Mouse (Mus musculus): ENCODE results near the gene Pacrg. TPM values are rescaled to one million over a fixed set of nuclear protein-coding genes. Genes with fewer than 3 reads are reported as not detected.

Pacrg gene
- polyA plus RNA-seq, 1 experiment from 2014 or later: 0.89 TPM

DNA sequence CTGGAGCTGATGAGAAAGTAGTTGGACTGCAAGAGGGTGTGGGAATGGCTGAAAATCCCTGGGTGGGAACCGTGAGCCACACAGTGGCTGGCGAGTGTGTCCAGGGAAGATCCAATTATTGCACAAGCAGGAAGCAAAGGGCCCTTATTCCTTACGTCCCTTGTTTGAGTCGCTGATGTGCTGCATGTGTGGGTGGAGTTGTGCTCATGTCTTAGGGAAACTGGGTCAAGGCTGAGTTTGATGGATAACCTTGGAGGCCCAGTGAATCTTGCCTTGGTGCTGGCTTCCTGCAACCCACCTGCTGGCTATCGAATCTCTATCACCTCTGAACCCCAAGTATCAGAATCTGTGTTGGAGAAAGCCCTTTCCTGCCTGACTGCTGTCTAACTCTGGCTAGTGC lies 329.6 kb downstream of the Pacrg start:
- no peaks in the 10 kb centered on the region for H3K9me3 ChIP-seq
- WGBS: 79% methylated on average over 5 of the region's 5 CpGs
- H3K27ac ChIP-seq: no peak overlapping the region
- no peak overlapping the region for H3K4me3 ChIP-seq
- no peaks in the 10 kb centered on the region for H3K36me3 ChIP-seq
- DNase-seq (ENCODE audit: low spot score): no peak
- H3K4me1 ChIP-seq: peaks cover 7% of the 10 kb centered on the region
- no peaks in the 10 kb centered on the region for H3K27me3 ChIP-seq (ENCODE audit: insufficient read depth, poor library complexity, severe bottlenecking)

GRCm38 (mm10) chr17:10508088-10508487 lies 332.0 kb downstream of the Pacrg start:
- H3K36me3 ChIP-seq: no peaks in the 10 kb centered on the region
- H3K9me3 ChIP-seq: no peaks in the 10 kb centered on the region
- H3K4me1 ChIP-seq: peaks cover 3% of the 10 kb centered on the region; the same call in 1 of the 2 replicates
- no peaks in the 10 kb centered on the region for H3K27me3 ChIP-seq (ENCODE audit: insufficient read depth, poor library complexity, severe bottlenecking)
- DNase-seq (ENCODE audit: low spot score): no peak
- H3K4me3 ChIP-seq: no peak overlapping the region
- 79% methylated on average over 2 of the region's 2 CpGs for WGBS
- H3K27ac ChIP-seq: no peak overlapping the region

- Histone ChIP-seq H3K27ac (no peak overlapping the region), H3K9me3 (no peaks in the 10 kb centered on the region)
- 55% methylated on average over 10 of the region's 10 CpGs for WGBS
Observed at GRCm38 (mm10) chr17:10507466-10507865, 332.6 kb downstream of the Pacrg start.

DNA sequence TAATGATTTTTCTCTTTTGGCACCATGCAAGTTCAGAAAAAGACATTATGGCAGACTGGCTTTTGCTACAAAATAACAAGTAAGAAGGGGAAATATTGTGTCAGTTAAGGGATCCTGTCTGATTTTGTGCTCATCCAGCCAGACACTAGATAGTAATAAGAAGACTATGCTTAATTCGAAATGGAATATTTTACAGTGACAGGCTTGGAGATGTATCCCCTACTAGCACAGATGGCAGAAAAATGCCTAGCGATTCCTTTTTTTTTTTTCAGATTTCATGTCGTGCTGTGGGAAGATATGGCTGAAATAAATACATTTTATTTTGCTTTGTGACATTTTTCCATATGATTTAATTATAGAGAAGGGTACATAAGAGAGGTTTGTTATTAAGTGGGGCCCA lies 333.2 kb downstream of the Pacrg start:
- DNase-seq (ENCODE audit: low spot score): no peak
- WGBS: 86% methylated on average over 3 of the region's 3 CpGs
- Histone ChIP-seq H3K27ac (no peak overlapping the region), H3K4me1 (peaks cover 3% of the 10 kb centered on the region), H3K9me3 (no peaks in the 10 kb centered on the region), H3K27me3 (ENCODE audit: insufficient read depth, poor library complexity, severe bottlenecking) (no peaks in the 10 kb centered on the region), H3K4me3 (no peak overlapping the region), H3K36me3 (no peaks in the 10 kb centered on the region)

More at GRCm38 (mm10) chr17:10507466-10507865, 332.6 kb downstream of the Pacrg start:
- no peak for DNase-seq (ENCODE audit: low spot score)
- H3K27me3 ChIP-seq (ENCODE audit: insufficient read depth, poor library complexity, severe bottlenecking): no peaks in the 10 kb centered on the region
- H3K4me1 ChIP-seq: peaks cover 3% of the 10 kb centered on the region; the same call in 1 of the 2 replicates
- H3K4me3 ChIP-seq: no peak overlapping the region
- H3K36me3 ChIP-seq: no peaks in the 10 kb centered on the region

- WGBS: 73% methylated on average over 2 of the region's 2 CpGs
- H3K9me3 ChIP-seq: no peaks in the 10 kb centered on the region
- H3K27me3 ChIP-seq (ENCODE audit: insufficient read depth, poor library complexity, severe bottlenecking): no peaks in the 10 kb centered on the region
- H3K4me1 ChIP-seq: peaks cover 32% of the 10 kb centered on the region
- peak overlapping the region; percentile 84 for H3K27ac ChIP-seq
- no peaks in the 10 kb centered on the region for H3K36me3 ChIP-seq
- no peak for DNase-seq (ENCODE audit: low spot score)
- 0 out of 2 replicates have a peak overlapping the region, but pooled peaks have one; percentile 27 for H3K4me3 ChIP-seq
Observed at GRCm38 (mm10) chr17:10501439-10501838, 338.7 kb downstream of the Pacrg start.

DNA sequence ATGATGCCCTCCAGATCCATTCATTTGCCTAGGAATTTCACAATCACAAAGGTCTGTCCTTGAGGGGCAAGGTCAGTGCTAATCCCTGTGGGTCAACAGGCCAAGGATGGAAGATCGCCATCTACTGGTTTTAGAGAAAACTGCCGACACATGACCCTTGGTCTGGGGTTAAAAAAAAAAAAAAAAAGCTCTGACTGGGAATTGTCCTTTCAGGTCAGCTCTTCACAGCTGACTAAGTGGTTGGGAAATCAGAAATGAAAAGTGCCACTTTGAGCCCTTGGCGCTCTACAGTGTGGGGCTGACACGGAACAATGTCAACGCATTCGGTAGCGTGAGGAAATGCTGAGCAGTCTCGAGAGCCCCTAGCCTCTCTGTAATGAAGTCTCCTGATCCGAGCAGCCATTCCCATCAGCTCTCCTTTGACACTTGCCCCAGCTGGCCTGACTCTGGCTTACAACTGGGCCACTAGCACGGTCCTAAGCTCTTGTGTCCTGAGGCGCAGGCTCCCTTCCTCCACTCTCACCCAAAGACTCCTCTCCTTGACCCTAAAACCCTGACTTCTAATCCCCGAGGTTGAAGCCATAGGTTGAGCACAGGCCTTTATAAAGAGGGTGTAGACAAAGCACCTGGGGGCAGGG lies 339.2 kb downstream of the Pacrg start:
- peak overlapping the region; percentile 84 for H3K27ac ChIP-seq

GRCm38 (mm10) chr17:10498935-10499655 lies 341.0 kb downstream of the Pacrg start:
- no peak for DNase-seq (ENCODE audit: low spot score)

More for the DNA sequence above, 339.2 kb downstream of the Pacrg start:
- DNase-seq (ENCODE audit: low spot score): no peak
- 22% methylated on average over 12 of the region's 12 CpGs for WGBS
- 0 out of 2 replicates have a peak overlapping the region, but pooled peaks have one; percentile 27 for H3K4me3 ChIP-seq
- no peaks in the 10 kb centered on the region for H3K27me3 ChIP-seq (ENCODE audit: insufficient read depth, poor library complexity, severe bottlenecking)
- H3K36me3 ChIP-seq: no peaks in the 10 kb centered on the region
- no peaks in the 10 kb centered on the region for H3K9me3 ChIP-seq
- H3K4me1 ChIP-seq: peaks cover 36% of the 10 kb centered on the region

GRCm38 (mm10) chr17:10497781-10498420 lies 342.2 kb downstream of the Pacrg start:
- no peak for DNase-seq (ENCODE audit: low spot score)
- H3K27me3 ChIP-seq (ENCODE audit: insufficient read depth, poor library complexity, severe bottlenecking): no peaks in the 10 kb centered on the region
- H3K4me1 ChIP-seq: peaks cover 52% of the 10 kb centered on the region
- H3K36me3 ChIP-seq: no peaks in the 10 kb centered on the region
- H3K9me3 ChIP-seq: no peaks in the 10 kb centered on the region
- peak overlapping the region; percentile 71 for H3K27ac ChIP-seq
- H3K4me3 ChIP-seq: no peak overlapping the region
- WGBS: 41% methylated on average over 4 of the region's 4 CpGs

More at GRCm38 (mm10) chr17:10498935-10499655, 341.0 kb downstream of the Pacrg start:
- H3K27me3 ChIP-seq (ENCODE audit: insufficient read depth, poor library complexity, severe bottlenecking): no peaks in the 10 kb centered on the region
- no peak overlapping the region for H3K27ac ChIP-seq
- H3K4me3 ChIP-seq: no peak overlapping the region
- WGBS: 79% methylated on average over 6 of the region's 6 CpGs
- peaks cover 43% of the 10 kb centered on the region for H3K4me1 ChIP-seq
- no peaks in the 10 kb centered on the region for H3K9me3 ChIP-seq
- H3K36me3 ChIP-seq: no peaks in the 10 kb centered on the region

GRCm38 (mm10) chr17:10496066-10496465 lies 344.0 kb downstream of the Pacrg start:
- peaks cover 62% of the 10 kb centered on the region for H3K4me1 ChIP-seq
- H3K36me3 ChIP-seq: no peaks in the 10 kb centered on the region
- 83% methylated on average over 8 of the region's 8 CpGs for WGBS
- no peak for DNase-seq (ENCODE audit: low spot score)
- no peaks in the 10 kb centered on the region for H3K9me3 ChIP-seq
- H3K4me3 ChIP-seq: no peak overlapping the region
- H3K27me3 ChIP-seq (ENCODE audit: insufficient read depth, poor library complexity, severe bottlenecking): no peaks in the 10 kb centered on the region
- peak overlapping the region; percentile 62; the same call in 1 of the 2 replicates for H3K27ac ChIP-seq

DNA sequence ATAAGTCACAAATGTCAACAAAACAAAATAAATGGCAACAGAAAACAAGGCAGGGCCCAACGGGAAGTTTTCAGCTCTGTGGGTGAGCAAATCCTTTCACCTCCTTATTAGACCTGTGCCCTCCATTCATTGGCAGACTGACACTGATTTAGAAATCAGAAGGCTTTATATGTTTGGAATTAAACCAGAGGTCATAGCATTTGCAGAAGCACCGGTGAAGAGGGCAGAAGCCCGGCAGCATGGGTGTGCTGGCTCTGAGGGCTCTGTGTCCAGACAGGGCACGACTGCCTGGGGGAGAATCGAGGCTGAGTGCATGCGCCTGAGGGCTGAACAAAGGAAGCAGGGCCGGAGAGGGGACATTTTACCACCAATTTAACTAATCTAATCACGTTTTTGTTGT lies 344.5 kb downstream of the Pacrg start:
- no peaks in the 10 kb centered on the region for H3K36me3 ChIP-seq
- peak overlapping the region; percentile 62; the same call in 1 of the 2 replicates for H3K27ac ChIP-seq
- DNase-seq (ENCODE audit: low spot score): no peak
- H3K9me3 ChIP-seq: no peaks in the 10 kb centered on the region
- H3K4me1 ChIP-seq: peaks cover 60% of the 10 kb centered on the region
- no peak overlapping the region for H3K4me3 ChIP-seq
- H3K27me3 ChIP-seq (ENCODE audit: insufficient read depth, poor library complexity, severe bottlenecking): no peaks in the 10 kb centered on the region
- WGBS: 68% methylated on average over 8 of the region's 8 CpGs

GRCm38 (mm10) chr17:10493124-10493523 lies 347.0 kb downstream of the Pacrg start:
- H3K4me3 ChIP-seq: peak overlapping the region; percentile 22; the same call in 1 of the 2 replicates
- DNase-seq (ENCODE audit: low spot score): no peak
- H3K4me1 ChIP-seq: peaks cover 66% of the 10 kb centered on the region
- no peaks in the 10 kb centered on the region for H3K9me3 ChIP-seq
- no peaks in the 10 kb centered on the region for H3K36me3 ChIP-seq
- H3K27ac ChIP-seq: peak overlapping the region; percentile 80
- 1% methylated on average over 3 of the region's 3 CpGs for WGBS
- H3K27me3 ChIP-seq (ENCODE audit: insufficient read depth, poor library complexity, severe bottlenecking): no peaks in the 10 kb centered on the region

DNA sequence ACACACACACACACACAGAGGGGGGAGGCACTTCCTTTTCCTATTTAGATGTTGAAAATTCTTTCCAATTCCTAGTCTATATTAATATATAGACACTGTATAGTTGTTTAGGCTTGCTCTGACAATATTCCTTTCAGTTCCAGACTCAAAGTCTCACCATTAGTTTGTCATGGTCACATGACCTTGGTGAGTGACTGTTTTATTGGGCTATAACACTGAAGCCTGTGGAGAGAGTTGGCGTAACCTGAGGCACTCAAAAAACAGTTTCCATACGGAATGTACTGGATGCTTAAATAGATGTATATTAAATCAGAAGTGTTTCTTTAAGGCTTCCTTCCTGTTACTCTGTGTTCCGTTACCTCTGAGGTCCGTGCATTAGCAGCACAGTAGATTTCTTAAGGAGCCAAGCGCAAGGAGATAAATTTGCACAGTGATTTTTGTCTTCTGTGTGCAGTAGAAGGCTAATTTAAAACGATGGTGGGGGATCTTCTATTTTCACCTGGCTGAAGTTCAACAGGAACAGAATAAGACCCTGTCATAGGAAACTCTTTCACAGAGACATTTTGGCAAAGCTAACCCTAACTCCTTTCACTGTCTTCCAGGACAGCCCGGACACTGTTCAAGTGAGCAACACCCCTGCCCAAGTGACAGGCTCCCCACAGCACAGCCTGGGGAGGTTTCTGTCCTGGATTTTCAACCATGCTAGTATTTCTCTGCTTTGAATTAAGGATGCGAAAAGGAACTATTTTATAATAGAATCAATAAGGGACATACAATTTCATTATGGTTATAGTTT lies 349.5 kb downstream of the Pacrg start:
- Histone ChIP-seq H3K27me3 (ENCODE audit: insufficient read depth, poor library complexity, severe bottlenecking) (no peaks in the 10 kb centered on the region), H3K36me3 (no peaks in the 10 kb centered on the region), H3K27ac (peak overlapping the region; percentile 71), H3K9me3 (no peaks in the 10 kb centered on the region), H3K4me3 (no peak overlapping the region), H3K4me1 (peaks cover 52% of the 10 kb centered on the region)
- no peak for DNase-seq (ENCODE audit: low spot score)
- WGBS: 76% methylated on average over 8 of the region's 8 CpGs

Data from heart, embryonic 10.5 days (tissue).